Mouse (Mus musculus) bone marrow, adult 2 months (tissue): Measurements from ENCODE around the gene Tex44. TPM values are rescaled to one million over a fixed set of nuclear protein-coding genes. Genes with fewer than 3 reads are reported as not detected.

Experiments used
- H3K27ac ChIP-seq: fragments of 200-500 bp; 2 replicates; pipeline ENCODE4 v1.5.1; 2012; ENCODE audit warnings: low read depth, mild to moderate bottlenecking, control low read depth, inconsistent platforms, low read length; ENCODE audit not compliant: control insufficient read depth, poor library complexity, insufficient read depth
- H3K4me1 ChIP-seq: fragments of 200-500 bp; 2 replicates; pipeline ENCODE4 v1.6.1; 2011; ENCODE audit warnings: low read length; ENCODE audit not compliant: control insufficient read depth, insufficient read depth
- H3K4me3 ChIP-seq: fragments of 200-500 bp; replicated peaks from 2 replicates; pipeline ENCODE3; 2011; ENCODE audit warnings: mild to moderate bottlenecking, low read depth, low read length, control low read depth; ENCODE audit not compliant: control insufficient read depth
- CTCF ChIP-seq: fragments of 200-500 bp; IDR thresholded peaks from 2 replicates; pipeline ENCODE4 v1.5.1; 2011; ENCODE audit warnings: low read length, control low read depth; ENCODE audit not compliant: control insufficient read depth, insufficient read depth
- POLR2A ChIP-seq: fragments of 200-500 bp; IDR thresholded peaks from 2 replicates; pipeline ENCODE4 v1.6.1; 2011; ENCODE audit warnings: low read depth, mild to moderate bottlenecking, control low read depth, low read length, borderline replicate concordance; ENCODE audit not compliant: control insufficient read depth
- whole genome bisulfite sequencing: fragments of 180-500 bp; shearing (Covaris S2); methylation state at CpG from one replicate; pipeline ENCODE4 v1.1.7; 2018; 5-methylcytosine and 5-hydroxymethylcytosine counted together
- polyA plus RNA-seq: library from polyadenylated mRNA; stranded (reverse); fragments of >200 nt; gene quantifications from 2 replicates; pipeline ENCODE4 v1.2.4, GENCODE M21; 2011; ENCODE audit warnings: low replicate concordance; ENCODE audit not compliant: missing spikeins, insufficient read depth, insufficient read length

The Tex44 gene
- polyA plus RNA-seq, 1 experiment = not detected

GRCm38 (mm10) chr1:86441980-86442831 lies 16.1 kb downstream of the Tex44 start:
- peak overlapping the region; percentile 98 for H3K27ac ChIP-seq
- H3K4me1 ChIP-seq = peaks cover 4% of the 10 kb centered on the region
- TF ChIP-seq CTCF (no peak), POLR2A (peak; percentile 44; the same call in 1 of the 2 replicates)
- peak overlapping the region; percentile 64 for H3K4me3 ChIP-seq
- under 1% methylated on average over 81 of the region's 81 CpGs for whole genome bisulfite sequencing

- peaks cover 4% of the 10 kb centered on the region for H3K4me1 ChIP-seq
- H3K27ac ChIP-seq = peak overlapping the region; percentile 98
- 2% methylated on average over 24 of the region's 24 CpGs for WGBS
- peak; percentile 32; the same call in 1 of the 2 replicates for TF ChIP-seq POLR2A
- TF ChIP-seq CTCF = no peak
- peak overlapping the region; percentile 46 for H3K4me3 ChIP-seq
Measured at GRCm38 (mm10) chr1:86442832-86443231, 16.7 kb downstream of the Tex44 start.

GRCm38 (mm10) chr1:86443386-86444172 lies 17.4 kb downstream of the Tex44 start:
- Histone ChIP-seq H3K27ac (peak overlapping the region; percentile 61), H3K4me3 (no peak overlapping the region), H3K4me1 (peaks cover 4% of the 10 kb centered on the region)
- TF ChIP-seq POLR2A (no peak), CTCF (no peak)
- 35% methylated on average over 8 of the region's 8 CpGs for WGBS

- Histone ChIP-seq H3K4me3 (no peak overlapping the region), H3K27ac (no peak overlapping the region), H3K4me1 (peaks cover 3% of the 10 kb centered on the region)
- WGBS = 76% methylated on average over 13 of the region's 13 CpGs
- no peak for TF ChIP-seq CTCF
- TF ChIP-seq POLR2A = no peak
Measured at GRCm38 (mm10) chr1:86447596-86448171, 21.6 kb downstream of the Tex44 start.

- Histone ChIP-seq H3K27ac (no peak overlapping the region), H3K4me3 (no peak overlapping the region), H3K4me1 (peaks cover 3% of the 10 kb centered on the region)
- TF ChIP-seq CTCF (no peak), POLR2A (no peak)
- WGBS = 48% methylated on average over 4 of the region's 4 CpGs
Measured at GRCm38 (mm10) chr1:86448272-86448671, 22.1 kb downstream of the Tex44 start.

GRCm38 (mm10) chr1:86449966-86450365 lies 23.8 kb downstream of the Tex44 start:
- 66% methylated on average over 6 of the region's 6 CpGs for WGBS
- H3K4me1 ChIP-seq = no peaks in the 10 kb centered on the region
- no peak for TF ChIP-seq POLR2A
- TF ChIP-seq CTCF = no peak
- no peak overlapping the region for H3K4me3 ChIP-seq
- no peak overlapping the region for H3K27ac ChIP-seq

GRCm38 (mm10) chr1:86452713-86453112 lies 26.6 kb downstream of the Tex44 start:
- no peaks in the 10 kb centered on the region for H3K4me1 ChIP-seq
- no peak overlapping the region for H3K4me3 ChIP-seq
- WGBS = 84% methylated on average over 5 of the region's 5 CpGs
- TF ChIP-seq POLR2A (no peak), CTCF (no peak)
- H3K27ac ChIP-seq = no peak overlapping the region
